Mouse (Mus musculus) left cerebral cortex, adult 11 months (tissue): ENCODE results near the gene Myh7.
A peak's percentile ranks its signal among the peaks of the same experiment; 100 is the strongest.

ENCODE experiments used
- DNase-seq: peaks from one replicate; pipeline ENCODE4 v3.0.0; 2022; ENCODE audit warnings: low spot score

Gene Myh7

DNA sequence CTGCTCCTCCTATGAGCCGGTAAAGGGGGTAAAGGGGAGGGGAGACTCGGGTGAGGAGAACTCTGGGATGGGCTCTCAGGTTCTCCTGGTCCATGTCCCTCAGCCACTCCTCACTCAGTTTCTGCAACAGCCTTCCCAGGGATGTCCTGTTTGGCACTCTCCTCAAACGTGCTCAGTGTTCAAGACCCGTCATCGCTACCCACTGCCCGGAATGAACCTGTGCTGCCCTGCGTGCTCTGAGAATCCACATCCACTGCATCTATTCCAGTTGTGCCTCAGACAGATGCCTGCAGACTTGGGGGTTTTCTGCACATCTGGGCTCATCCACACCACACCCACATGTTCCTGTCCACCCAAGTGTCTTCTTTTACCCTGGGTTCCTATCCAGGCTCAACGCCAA, 51.9 kb downstream of the Myh7 start:
- no peak for DNase-seq

DNA sequence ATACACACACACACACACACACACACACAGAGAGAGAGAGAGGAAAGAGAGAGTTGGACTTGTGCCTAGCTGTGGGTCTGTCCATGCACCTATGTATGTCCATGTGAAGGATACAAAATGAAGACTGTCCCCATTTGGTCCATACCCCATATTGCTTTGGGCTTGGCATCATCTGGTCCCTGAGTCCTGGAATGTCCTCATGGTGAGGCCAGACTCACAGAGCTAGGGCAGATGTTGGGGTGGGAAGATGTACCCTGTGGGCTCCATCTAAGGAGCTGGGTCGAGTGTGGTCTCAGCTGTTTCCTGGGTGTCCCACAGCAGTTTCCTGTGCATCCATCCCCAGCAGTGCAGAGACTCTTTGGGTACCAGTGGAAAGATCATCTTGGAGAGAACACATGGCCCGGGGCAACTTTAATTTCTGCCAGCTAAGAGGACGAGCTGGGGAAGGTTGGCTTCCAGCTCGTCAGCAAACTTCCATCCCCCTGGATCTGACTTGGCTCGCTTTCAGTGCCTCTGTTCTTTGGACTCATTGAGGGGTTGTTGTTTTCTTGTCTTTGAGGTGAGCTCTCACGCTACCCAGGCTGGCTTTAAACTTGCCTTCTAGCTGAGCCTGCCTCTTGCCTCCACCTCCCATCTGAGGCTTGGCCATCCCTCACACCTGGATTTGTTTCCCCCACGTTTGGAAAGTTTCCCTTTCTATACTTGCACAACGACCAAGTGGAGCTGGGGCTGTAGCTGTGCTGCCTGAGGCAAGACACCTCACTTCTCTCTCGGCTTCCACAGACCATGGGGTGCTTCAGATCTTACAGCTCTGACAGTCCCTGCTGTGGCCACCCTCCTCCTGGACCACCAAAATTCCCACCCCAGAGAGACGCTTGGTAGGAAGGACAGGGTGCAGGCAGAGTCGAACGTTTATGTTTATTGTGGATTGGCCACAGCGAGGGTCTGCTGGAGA, 53.1 kb downstream of the Myh7 start:
- no peak for DNase-seq

DNA sequence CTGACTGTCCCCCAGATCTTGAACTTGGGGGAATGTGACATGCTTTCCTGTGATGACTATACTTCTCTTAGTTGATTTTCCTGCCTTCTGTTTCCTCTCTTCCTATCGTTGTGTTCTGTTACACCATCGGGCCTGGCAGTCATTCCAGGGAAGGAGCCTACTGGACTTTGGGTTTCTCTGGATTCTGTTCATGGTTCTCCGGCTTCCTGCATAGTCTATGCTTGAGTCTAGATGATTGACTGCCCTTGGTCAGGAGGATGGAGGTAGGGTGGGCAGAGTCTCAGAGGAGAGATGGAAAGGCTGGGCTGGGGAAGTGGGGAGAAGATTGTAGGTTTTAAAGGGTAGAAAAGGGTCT, 54.3 kb downstream of the Myh7 start:
- DNase-seq: no peak

DNA sequence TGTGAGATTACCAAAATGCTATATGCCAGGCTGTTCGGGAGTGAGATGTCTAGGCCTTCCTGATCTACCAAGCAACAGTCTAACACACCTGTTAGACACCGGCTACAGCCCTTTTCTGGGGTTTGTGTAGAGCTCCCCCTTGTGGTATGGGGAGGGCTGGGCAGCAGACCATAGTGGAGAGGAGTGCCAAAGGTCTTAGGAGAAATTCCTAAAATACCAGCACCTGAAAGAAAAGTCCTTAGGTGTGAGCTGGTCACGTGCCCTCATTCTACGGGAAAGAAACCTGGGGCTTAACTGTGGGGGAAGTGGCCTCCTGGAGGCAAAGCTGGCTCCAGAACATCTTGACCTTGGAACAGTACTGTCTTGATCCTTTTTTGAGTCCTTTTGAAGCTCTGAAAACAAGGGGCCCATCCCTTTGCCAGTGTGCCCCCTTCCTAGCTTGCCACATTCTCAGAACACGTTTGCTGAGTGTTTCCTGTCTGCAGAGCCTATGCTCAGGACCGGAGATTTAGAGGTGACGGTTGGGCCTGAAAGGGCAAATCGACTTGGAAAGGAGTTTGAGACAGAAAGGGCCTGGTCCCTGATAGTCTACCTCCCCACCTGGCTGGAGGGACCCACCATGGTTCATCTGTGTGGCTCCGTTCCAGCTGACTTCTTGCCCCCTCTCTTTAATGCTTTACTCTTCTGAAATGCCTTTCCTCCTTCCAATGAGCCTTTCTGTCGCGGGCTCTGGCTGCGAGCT, 54.8 kb downstream of the Myh7 start:
- DNase-seq: peak; percentile 44

DNA sequence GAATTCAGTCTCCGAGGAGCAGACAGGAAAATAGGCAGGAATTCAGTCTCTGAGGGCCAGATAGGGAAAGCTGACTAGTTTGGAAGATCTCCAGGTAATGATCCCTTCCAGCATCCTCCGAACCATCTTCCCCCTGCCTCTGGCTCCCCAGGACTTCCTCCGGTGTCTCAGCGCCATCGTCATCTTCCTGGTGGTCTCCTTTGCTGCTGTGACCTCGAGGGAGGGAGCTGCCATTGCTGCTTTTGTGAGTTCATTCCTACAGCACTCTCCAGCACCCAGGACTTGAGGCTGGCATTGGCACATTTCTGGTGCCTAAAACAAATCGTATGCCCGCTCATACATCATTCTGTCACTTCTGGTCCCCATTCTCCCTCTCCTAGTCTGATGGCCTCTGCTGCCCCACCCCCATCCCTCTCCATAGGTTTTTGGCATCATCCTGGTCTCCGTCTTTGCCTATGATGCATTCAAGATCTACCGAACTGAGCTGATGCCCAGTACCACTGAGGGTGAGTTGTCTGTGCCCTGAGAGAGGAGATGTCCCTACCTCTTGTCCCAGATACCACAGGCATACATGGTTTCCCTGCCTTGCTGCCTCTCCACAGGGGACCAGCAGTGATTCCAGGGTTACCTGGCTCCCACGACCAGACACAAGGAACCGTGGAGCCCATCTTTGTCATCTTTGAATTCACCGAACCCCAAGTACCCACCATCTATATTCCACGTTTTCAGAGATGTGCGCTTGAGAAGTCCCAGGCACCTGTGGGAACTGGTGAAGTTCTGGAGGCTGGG, 55.8 kb downstream of the Myh7 start:
- no peak for DNase-seq

DNA sequence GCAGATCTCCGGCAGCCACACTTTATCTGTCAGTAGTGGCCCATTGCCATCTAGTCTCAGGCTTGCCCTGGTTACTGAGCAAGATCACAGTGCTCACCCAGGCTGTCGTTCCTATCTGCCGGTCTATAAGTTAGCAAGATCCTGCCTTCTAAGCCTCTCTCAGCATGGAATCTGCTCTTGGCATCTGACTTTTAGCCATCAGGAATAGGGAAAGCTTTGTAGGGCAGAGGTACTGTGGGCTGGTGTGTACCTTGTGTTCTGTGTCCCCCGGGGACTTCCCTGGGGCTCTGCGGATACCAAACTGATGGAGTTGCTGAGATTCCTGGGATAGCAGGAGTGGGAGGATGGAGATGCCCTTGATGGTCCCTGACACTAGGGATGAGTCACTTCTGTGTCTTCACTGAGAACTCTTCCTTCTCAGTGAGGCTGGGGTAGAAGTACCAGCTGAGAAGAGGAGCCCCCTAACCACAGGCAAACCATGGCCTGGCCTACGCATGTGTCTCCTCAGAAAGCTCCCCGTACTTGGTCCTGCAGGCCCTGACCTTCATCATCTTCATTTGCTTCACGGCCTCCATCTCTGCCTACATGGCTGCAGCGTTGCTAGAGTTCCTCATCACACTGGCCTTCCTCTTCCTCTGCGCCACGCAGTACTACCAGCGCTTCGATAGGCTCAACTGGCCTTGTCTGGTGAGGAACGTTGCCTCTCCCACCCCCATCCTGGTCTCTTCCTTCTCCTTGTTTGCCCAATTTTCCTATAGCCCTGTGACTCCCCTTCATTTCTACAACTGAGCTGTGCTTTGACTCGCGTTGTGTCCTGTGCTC, 56.9 kb downstream of the Myh7 start:
- no peak for DNase-seq

DNA sequence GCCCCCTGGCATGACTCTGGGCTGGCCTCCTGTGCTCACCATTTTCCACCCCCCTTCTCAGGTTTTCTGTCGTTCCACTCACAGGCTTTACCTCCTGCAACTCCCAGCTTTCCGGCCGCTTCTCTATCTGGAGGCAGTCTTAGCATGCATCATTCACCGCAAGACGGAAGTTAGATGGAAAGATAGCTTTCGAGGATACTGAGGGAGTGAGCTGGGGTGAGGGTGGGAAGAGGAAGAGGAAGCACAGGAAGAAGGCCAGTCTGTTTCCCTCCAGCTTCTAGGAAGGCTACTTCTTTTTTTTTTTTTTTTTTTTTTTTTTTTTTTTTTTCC, 57.6 kb downstream of the Myh7 start:
- DNase-seq: no peak

DNA sequence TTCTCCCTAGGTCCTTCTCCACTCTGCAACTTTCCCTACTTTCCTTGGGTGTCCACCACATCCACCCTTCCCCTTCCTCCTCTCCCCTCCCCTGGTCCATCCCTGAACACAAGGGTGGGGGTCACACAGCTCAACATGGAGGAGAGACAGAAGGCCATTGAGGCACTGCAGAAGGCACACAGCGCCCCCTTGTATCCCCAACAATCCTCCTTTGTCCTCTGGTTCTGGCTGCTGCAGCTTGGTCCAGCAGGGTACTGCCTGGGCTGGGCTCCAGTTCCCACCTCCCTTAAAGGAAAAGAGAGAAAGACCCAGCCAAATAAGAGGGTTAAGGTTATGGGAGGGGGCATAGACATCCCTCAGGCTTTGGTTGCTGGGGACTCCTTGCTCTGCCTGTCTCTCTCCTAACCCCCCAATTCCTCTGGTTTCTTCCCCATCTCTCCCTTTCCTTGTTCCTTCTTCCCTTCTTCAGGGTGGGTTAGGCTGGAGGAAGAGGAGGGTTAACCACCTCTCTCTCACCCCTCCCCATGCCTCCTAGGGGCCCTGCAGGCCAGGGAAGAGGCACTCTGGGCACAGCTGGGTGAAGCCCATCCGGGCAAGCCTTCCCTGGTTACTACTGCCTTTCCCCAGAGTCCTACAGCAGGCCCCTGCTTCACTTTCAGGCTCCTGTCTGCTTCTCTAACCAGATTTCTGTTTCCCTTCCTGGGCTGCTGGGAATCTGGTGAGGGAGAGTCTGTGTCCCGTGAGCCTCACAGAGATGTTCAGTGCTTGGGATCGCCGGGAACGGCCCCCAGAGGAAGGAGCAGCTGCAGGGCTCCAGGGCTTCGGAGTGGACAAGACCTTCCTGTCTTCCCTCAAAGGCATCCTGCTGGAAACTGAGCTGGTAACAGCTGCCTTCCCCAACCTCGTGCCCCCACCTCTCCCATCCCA, 58.3 kb downstream of the Myh7 start, which contains the start of gene Cmtm5:
Gene Cmtm5 (plus strand): TSS at position 358 of the 927 bp plus-strand sequence.
- peak; percentile 82 for DNase-seq

DNA sequence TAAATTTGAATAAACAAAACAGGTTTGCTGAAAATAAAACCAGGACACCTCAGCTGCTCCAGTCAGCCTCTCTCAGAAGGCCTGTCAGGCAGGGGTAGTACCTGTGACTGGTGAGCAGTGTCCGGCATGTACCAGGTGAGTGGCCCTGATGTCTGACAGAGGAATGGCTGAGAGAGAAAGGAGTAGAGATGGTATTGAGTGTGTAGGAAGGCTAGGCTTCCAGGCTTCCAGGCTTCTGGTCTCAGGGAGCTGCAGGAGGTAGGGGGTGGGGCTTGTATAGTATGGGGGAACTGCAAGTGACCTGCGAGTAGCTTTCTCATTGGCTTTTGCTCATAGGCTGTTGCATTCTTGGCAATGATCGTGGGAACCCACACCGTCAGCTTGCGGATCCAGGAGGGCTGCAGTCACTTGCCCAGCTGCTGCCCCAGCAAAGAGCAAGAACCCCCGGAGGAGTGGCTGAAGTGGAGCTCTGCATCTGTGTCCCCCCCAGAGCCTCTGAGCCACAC, 61.7 kb downstream of the Myh7 start, which contains the start of gene Il25:
Gene Il25 (plus strand): TSS at position 51 of the 506 bp plus-strand sequence.
- no peak for DNase-seq

DNA sequence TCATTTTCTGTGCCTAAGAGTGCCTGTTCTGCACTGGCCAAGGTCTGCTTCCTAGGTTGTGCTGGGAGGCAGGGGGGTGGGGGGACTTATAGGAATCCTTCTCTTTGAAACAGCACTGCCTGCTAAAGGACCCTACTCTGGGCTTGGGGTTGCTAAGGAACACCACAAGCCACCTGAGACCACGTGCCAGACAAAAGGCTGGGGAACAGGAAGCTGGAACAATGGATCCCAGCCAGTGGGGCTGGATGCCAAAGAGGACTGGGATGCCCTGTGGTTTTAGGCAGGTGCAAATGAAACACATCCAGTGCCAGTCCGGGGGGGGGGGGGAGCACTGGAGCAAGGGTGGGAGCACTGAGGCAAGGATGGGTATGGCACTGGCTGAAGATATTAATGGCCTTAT, 64.0 kb downstream of the Myh7 start:
- no peak for DNase-seq

DNA sequence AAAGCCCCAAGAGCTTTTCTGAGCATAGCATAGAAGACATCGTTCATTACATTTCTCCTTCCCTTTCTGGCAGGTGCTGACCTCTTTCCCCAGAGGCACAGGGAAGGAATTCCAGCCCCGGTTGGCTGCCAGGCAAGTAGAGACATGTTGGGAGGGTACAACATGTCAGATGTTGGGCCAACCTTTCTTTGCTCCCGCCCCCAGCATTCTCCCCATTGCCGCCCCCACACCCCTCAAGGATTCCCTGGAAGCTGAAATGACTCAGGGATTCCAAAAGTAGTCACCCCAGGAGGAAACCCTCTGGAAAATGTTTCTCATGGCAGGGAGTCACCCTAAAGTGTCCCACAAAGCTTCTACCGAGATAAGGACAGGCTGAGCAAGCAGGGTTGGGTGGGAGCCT, 64.6 kb downstream of the Myh7 start:
- no peak for DNase-seq

DNA sequence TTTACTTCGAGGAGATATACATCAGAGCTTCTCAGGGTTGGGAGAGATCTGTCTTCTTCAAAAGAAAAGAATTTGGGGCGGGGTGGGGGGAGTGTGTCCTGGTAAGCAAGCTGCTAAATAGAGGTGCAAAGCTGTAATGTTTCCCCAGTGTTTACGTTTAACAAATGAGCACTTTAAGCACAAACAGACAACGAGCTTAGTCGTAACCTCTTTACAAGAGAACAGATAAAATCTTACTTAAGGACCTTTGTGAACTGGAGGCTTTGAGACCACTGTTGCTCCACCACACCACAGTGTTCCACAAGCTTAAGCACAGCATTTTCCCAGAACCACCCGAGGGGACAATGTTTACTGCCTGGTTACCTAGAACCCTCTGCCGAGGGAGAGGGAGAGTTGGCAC, 67.1 kb downstream of the Myh7 start:
- no peak for DNase-seq

DNA sequence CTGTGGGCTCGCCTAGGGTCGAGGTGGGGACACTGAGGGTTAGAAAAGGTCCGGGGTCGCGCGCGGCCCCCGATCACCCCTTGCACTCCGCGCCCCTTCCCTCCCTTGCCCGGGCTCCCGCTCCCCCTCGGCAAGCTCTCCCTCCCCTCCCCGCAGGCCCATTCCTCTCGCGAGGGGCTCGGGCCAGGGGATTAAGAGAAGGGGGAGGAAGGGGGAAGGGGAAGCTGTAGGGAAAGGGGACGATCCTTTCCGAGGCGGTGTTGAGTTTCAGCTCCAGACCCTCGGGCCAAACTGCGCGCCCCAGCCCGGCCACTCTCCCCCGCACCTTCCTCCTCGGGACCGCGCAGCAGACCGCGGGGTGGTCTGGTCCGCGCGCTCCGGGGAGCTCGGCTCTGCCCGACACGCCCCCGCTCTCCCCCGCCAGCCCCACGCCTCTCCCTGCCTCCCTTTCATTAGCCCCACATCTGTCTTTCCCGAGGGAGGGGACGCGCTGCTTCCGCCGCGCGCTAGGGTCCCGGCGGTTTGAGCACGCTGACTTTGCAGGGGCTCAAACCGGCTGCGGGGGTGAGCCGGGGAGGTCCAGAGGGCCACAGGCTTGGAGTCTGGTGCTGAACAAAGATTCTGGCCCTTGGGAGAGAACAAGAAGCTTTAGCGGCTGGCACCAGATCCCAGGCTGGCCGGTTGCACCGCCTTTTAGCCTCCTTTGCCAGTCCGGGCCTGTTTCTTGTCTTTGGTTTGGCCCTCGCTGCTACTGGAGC, 67.8 kb downstream of the Myh7 start:
- no peak for DNase-seq

DNA sequence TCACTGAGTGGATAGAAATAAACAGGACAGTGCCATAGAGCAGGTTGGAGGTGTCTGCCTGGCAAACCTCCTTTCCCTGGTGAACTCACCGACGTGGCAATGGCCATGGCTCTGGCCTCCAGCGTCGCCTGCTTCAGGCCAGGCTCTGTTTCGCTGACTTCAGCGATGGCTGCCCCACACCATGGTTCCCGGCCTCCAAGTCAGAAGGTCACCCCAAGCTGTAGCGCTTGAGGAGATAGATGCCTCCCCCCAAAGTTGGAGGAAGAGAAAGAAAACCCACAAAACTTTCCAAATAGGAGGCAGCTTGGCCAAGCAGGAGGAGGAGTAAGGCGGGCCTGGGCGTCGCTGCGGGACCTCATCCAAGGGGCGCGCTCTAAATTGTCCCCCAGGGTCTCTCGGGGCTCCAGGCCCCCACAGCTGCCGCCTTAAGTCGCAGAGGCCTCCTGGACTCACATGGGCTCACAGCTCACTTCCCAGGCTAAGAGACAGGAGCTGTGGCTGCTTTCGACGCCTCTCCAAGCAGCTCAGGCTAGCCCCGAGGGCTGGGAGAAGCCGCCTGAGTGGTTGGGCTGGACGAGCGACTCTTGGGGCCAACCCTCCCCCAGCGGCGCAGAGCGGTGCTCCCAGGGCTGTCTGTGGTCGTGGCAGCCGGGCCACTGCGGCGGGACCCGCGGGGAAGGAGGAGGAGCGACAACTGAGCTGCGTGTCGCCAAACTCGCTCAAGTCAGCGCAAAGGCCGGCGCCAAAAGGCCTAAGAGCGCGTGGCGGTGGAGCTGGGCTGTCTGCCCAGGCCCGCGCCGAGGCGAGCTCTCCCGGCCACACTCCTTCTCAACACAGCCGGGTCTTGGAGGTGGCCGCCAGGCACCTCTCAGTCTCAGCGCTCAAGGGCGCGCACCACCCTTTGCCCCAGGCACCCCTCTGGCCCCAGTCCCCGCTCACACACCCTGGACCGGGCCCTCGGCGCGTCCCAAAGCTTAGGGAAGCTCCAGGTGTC, 68.8 kb downstream of the Myh7 start, which contains the start of gene Efs:
Gene Efs (minus strand): TSS at position 778 of the 994 bp plus-strand sequence.
- no peak for DNase-seq

DNA sequence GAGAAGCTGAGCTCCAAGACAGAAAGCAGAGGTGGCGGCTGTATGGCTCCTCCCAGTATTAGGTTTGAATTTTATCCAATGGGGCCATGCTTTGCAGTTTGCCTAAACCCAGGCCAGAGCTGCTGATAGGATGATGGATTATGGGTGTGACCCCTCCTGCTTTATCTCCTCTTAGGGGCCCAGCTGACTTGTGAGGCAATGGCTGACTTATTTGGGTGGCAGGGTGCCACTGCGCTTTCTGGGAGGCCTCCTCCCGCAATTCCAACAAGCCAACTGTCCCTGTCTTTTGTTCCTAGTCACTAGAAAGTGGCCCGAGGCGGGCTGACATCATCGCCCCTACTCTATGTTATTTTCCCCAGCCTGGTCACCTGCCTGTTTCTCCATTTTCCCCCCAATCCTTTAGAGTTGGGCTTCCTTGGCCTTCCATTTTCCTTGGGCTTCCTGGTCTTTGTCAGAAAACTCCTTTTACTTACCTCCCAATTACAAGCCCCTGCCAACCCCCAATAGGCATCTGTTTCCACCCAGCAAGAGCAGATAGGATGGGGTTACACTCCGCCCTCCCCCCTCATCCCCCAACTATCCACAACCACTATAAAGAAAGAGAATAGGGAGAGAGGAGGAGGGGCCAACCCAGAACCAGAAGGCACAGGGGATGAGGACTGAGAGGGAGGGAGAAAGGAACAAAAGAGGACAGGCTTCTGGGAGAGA, 69.6 kb downstream of the Myh7 start:
- DNase-seq: no peak
